Mouse (Mus musculus) natural killer cell, adult 2 months (primary cell): ENCODE results near the gene Ppfia1.

Source experiments
- DNase-seq, 2 experiments: peaks; one replicate each; pipeline ENCODE4 v3.0.0; 2022; ENCODE audit warnings: low spot score in 2 of 2

Gene Ppfia1

GRCm38 (mm10) chr7:144549904-144550566 lies 3.5 kb downstream of the Ppfia1 start:
- DNase-seq, result no peak

- DNase-seq, result no peak
These were observed 8.3 kb downstream of the Ppfia1 start for GRCm38 (mm10) chr7:144545231-144545630.

GRCm38 (mm10) chr7:144541351-144541750 lies 12.2 kb downstream of the Ppfia1 start:
- DNase-seq, result no peak

- DNase-seq, result no peak
These were observed 14.4 kb downstream of the Ppfia1 start for GRCm38 (mm10) chr7:144539146-144539545.

GRCm38 (mm10) chr7:144538030-144538644 lies 15.4 kb downstream of the Ppfia1 start:
- no peak for DNase-seq

- DNase-seq, result no peak
These were observed 17.2 kb downstream of the Ppfia1 start for GRCm38 (mm10) chr7:144536367-144536766.

GRCm38 (mm10) chr7:144534773-144535172 lies 18.8 kb downstream of the Ppfia1 start:
- DNase-seq, result no peak

GRCm38 (mm10) chr7:144531585-144532378 lies 21.7 kb downstream of the Ppfia1 start:
- DNase-seq, result no peak

GRCm38 (mm10) chr7:144529851-144530250 lies 23.7 kb downstream of the Ppfia1 start:
- no peak for DNase-seq

- no peak for DNase-seq
These were observed 25.8 kb downstream of the Ppfia1 start for GRCm38 (mm10) chr7:144527723-144528221.

- no peak for DNase-seq
These were observed 26.9 kb downstream of the Ppfia1 start for GRCm38 (mm10) chr7:144526649-144527048.

GRCm38 (mm10) chr7:144524427-144525191 lies 28.9 kb downstream of the Ppfia1 start:
- DNase-seq, result no peak

GRCm38 (mm10) chr7:144523415-144523814 lies 30.1 kb downstream of the Ppfia1 start:
- no peak for DNase-seq

- DNase-seq, result no peak
These were observed 31.6 kb downstream of the Ppfia1 start for GRCm38 (mm10) chr7:144521927-144522326.

GRCm38 (mm10) chr7:144519852-144520251 lies 33.7 kb downstream of the Ppfia1 start:
- no peak for DNase-seq

- no peak for DNase-seq
These were observed 36.8 kb downstream of the Ppfia1 start for GRCm38 (mm10) chr7:144516711-144517110.

GRCm38 (mm10) chr7:144509090-144509489 lies 44.4 kb downstream of the Ppfia1 start:
- no peak for DNase-seq

- DNase-seq, result no peak
These were observed 46.7 kb downstream of the Ppfia1 start for GRCm38 (mm10) chr7:144506807-144507206.

GRCm38 (mm10) chr7:144503959-144504358 lies 49.6 kb downstream of the Ppfia1 start:
- DNase-seq, result no peak

GRCm38 (mm10) chr7:144492931-144493330 lies 60.6 kb downstream of the Ppfia1 start:
- no peak for DNase-seq

GRCm38 (mm10) chr7:144490201-144490873 lies 63.2 kb downstream of the Ppfia1 start:
- DNase-seq, result no peak
